Mouse (Mus musculus) lung, postnatal 0 days (tissue): Measurements from ENCODE around the gene Sept11. TPM values are rescaled to one million over a fixed set of nuclear protein-coding genes. Genes with fewer than 3 reads are reported as not detected.

Source experiments
- ATAC-seq: fragments of 200-750 bp; cut with Nextera tagmentation; 2 replicates; pipeline ENCODE4 v1.8.0; 2017; ENCODE audit warnings: moderate library complexity
- DNase-seq: peaks from one replicate; pipeline ENCODE4 v3.0.0-alpha.2; 2016; ENCODE audit warnings: low spot score
- H3K27ac ChIP-seq: fragments of 300-500 bp; sonication (generic); 2 replicates; pipeline ENCODE4 v1.5.1; 2014; ENCODE audit warnings: antibody characterized with exemption, mild to moderate bottlenecking, low read length, mixed read lengths
- H3K27me3 ChIP-seq: fragments of 300-500 bp; sonication (generic); replicated peaks from 2 replicates; pipeline ENCODE4 v1.6.1; 2014; ENCODE audit warnings: low read length, mixed read lengths; ENCODE audit not compliant: insufficient read depth
- H3K36me3 ChIP-seq: fragments of 300-500 bp; sonication (generic); 2 replicates; pipeline ENCODE4 v1.6.1; 2014; ENCODE audit warnings: low read length, mixed read lengths; ENCODE audit not compliant: insufficient read depth
- H3K4me1 ChIP-seq: fragments of 300-500 bp; sonication (generic); 2 replicates; pipeline ENCODE4 v1.6.1; 2014; ENCODE audit warnings: antibody characterized with exemption, low read depth, low read length, mixed read lengths; ENCODE audit not compliant: insufficient read depth
- H3K4me2 ChIP-seq: fragments of 300-500 bp; sonication (generic); replicated peaks from 2 replicates; pipeline ENCODE4 v1.6.1; 2014; ENCODE audit warnings: low read depth, mild to moderate bottlenecking, low read length, moderate library complexity, mixed read lengths
- H3K4me3 ChIP-seq: fragments of 300-500 bp; sonication (generic); 2 replicates; pipeline ENCODE4 v1.5.1; 2014; ENCODE audit warnings: low read depth, low read length
- H3K9ac ChIP-seq: fragments of 300-500 bp; sonication (generic); replicated peaks from 2 replicates; pipeline ENCODE4 v1.6.1; 2014; ENCODE audit warnings: low read depth, mild to moderate bottlenecking
- H3K9me3 ChIP-seq: fragments of 300-500 bp; sonication (generic); 2 replicates; pipeline ENCODE4 v1.6.1; 2016; ENCODE audit warnings: low read length, mixed read lengths
- CTCF ChIP-seq: IDR thresholded peaks from 2 replicates; pipeline ENCODE4 v1.5.1; 2016; ENCODE audit warnings: antibody characterized with exemption, mild to moderate bottlenecking
- EP300 ChIP-seq: IDR thresholded peaks from 2 replicates; pipeline ENCODE4 v1.6.1; 2016; ENCODE audit warnings: antibody characterized with exemption, mild to moderate bottlenecking, control low read depth
- WGBS: fragments of 180-500 bp; shearing (Covaris S2); extraction: QIAGEN DNeasy Blood & Tissue Kit; methylation state at CpG from one replicate; pipeline ENCODE4 v1.1.7; 2014; 5-methylcytosine and 5-hydroxymethylcytosine counted together
- polyA plus RNA-seq: library from polyadenylated mRNA; unstranded; fragments of >200 nt; fragmentation: Nextera tagmentation; extraction: Ambion mirVana; gene quantifications from 2 replicates; pipeline ENCODE4 v1.2.1, GENCODE M21; 2015

Sept11 gene
- polyA plus RNA-seq, 1 experiment from 2014 or later, result 49.1 TPM

- Histone ChIP-seq H3K4me2 (no peak overlapping the region), H3K27me3 (no peaks in the 10 kb centered on the region), H3K4me1 (no peaks in the 10 kb centered on the region), H3K4me3 (no peak overlapping the region), H3K9ac (no peak overlapping the region), H3K36me3 (no peaks in the 10 kb centered on the region), H3K9me3 (no peaks in the 10 kb centered on the region), H3K27ac (no peak overlapping the region)
- no peak for DNase-seq
- TF ChIP-seq EP300 (no peak), CTCF (no peak)
- 78% methylated on average over 3 of the region's 3 CpGs for WGBS
- ATAC-seq, result no peak
Observed at GRCm38 (mm10) chr5:93218375-93218774, 125.1 kb downstream of the Sept11 start.

GRCm38 (mm10) chr5:93221661-93222060, 128.4 kb downstream of the Sept11 start:
- DNase-seq (peak; percentile 88), ATAC-seq (peak; percentile 74)
- Histone ChIP-seq H3K9ac (no peak overlapping the region), H3K27me3 (no peaks in the 10 kb centered on the region), H3K4me3 (no peak overlapping the region), H3K4me1 (no peaks in the 10 kb centered on the region), H3K27ac (no peak overlapping the region), H3K4me2 (0 out of 2 replicates have a peak overlapping the region, but pooled peaks have one; percentile 2), H3K9me3 (no peaks in the 10 kb centered on the region), H3K36me3 (no peaks in the 10 kb centered on the region)
- no peak for TF ChIP-seq CTCF
- no peak for TF ChIP-seq EP300
- 30% methylated on average over 3 of the region's 3 CpGs for WGBS

GRCm38 (mm10) chr5:93224549-93224948, 131.3 kb downstream of the Sept11 start:
- Histone ChIP-seq H3K4me2 (no peak overlapping the region), H3K4me1 (no peaks in the 10 kb centered on the region), H3K27ac (no peak overlapping the region), H3K9me3 (no peaks in the 10 kb centered on the region), H3K4me3 (no peak overlapping the region), H3K36me3 (no peaks in the 10 kb centered on the region), H3K9ac (no peak overlapping the region), H3K27me3 (no peaks in the 10 kb centered on the region)
- TF ChIP-seq EP300 (no peak), CTCF (no peak)
- no peak for DNase-seq
- WGBS, result 58% methylated on average over 2 of the region's 2 CpGs
- no peak for ATAC-seq

Other genes starting within 250 kb of the Sept11 start
- 1.2 and 1.3 TPM in 2 replicates for gene Sowahb, start 48.4 kb upstream of the Sept11 start, polyA plus RNA-seq
- gene Ccni, start 113.1 kb downstream of the Sept11 start, polyA plus RNA-seq, result 81.3 and 92.2 TPM in 2 replicates
- 2.4 and 3.2 TPM in 2 replicates for gene 2010109A12Rik, start 113.1 kb downstream of the Sept11 start, polyA plus RNA-seq
- gene Ccng2, start 173.8 kb downstream of the Sept11 start, polyA plus RNA-seq, result 50.2 and 51.2 TPM in 2 replicates